Mouse (Mus musculus): ENCODE data around the gene Igf2r. TPM values are rescaled to one million over a fixed set of nuclear protein-coding genes. Genes with fewer than 3 reads are reported as not detected.

The Igf2r gene
- polyA plus RNA-seq, 1 experiment: 27.5 TPM

GRCm38 (mm10) chr17:12741218-12741968 is 28.1 kb downstream of the Igf2r start:
- peak overlapping the region; percentile 87 for H3K4me3 ChIP-seq (replicated peaks; ENCODE audit: extremely low read depth, low read depth, low read length)
- peak; percentile 69 for DNase-seq
- 47% methylated on average over 40 of the region's 45 CpGs for WGBS
- H3K4me1 ChIP-seq (ENCODE audit: control insufficient read depth, insufficient read depth, low read length): peaks cover 19% of the 10 kb centered on the region
- TF ChIP-seq CTCF (IDR thresholded peaks at IDR 0.05; ENCODE audit: insufficient read depth, low read length): 0 out of 2 replicates have a peak, but pooled peaks have one; percentile 9
- peak; percentile 96; the same call in 1 of the 2 replicates for TF ChIP-seq POLR2A (IDR thresholded peaks at IDR 0.05; ENCODE audit: borderline replicate concordance, extremely low read depth, low read depth, low read length)

- H3K4me1 ChIP-seq (ENCODE audit: control insufficient read depth, insufficient read depth, low read length): peaks cover 19% of the 10 kb centered on the region
- WGBS: 49% methylated on average over 2 of the region's 2 CpGs
- H3K4me3 ChIP-seq (replicated peaks; ENCODE audit: extremely low read depth, low read depth, low read length): no peak overlapping the region
- TF ChIP-seq CTCF (IDR thresholded peaks at IDR 0.05; ENCODE audit: insufficient read depth, low read length) (no peak), POLR2A (IDR thresholded peaks at IDR 0.05; ENCODE audit: borderline replicate concordance, extremely low read depth, low read depth, low read length) (no peak)
- DNase-seq: no peak
Measured at GRCm38 (mm10) chr17:12740317-12740716, 29.1 kb downstream of the Igf2r start.

GRCm38 (mm10) chr17:12739516-12739915 is 29.9 kb downstream of the Igf2r start:
- 44% methylated on average over 4 of the region's 4 CpGs for WGBS
- DNase-seq: no peak
- no peak for TF ChIP-seq CTCF (IDR thresholded peaks at IDR 0.05; ENCODE audit: insufficient read depth, low read length)
- TF ChIP-seq POLR2A (IDR thresholded peaks at IDR 0.05; ENCODE audit: borderline replicate concordance, extremely low read depth, low read depth, low read length): no peak
- peaks cover 16% of the 10 kb centered on the region for H3K4me1 ChIP-seq (ENCODE audit: control insufficient read depth, insufficient read depth, low read length)
- H3K4me3 ChIP-seq (replicated peaks; ENCODE audit: extremely low read depth, low read depth, low read length): no peak overlapping the region

- 28% methylated on average over 1 of the region's 1 CpGs for WGBS
- TF ChIP-seq CTCF (IDR thresholded peaks at IDR 0.05; ENCODE audit: insufficient read depth, low read length): no peak
- no peak for TF ChIP-seq POLR2A (IDR thresholded peaks at IDR 0.05; ENCODE audit: borderline replicate concordance, extremely low read depth, low read depth, low read length)
- Histone ChIP-seq H3K4me3 (replicated peaks; ENCODE audit: extremely low read depth, low read depth, low read length) (no peak overlapping the region), H3K4me1 (ENCODE audit: control insufficient read depth, insufficient read depth, low read length) (peaks cover 8% of the 10 kb centered on the region)
- no peak for DNase-seq
Measured at GRCm38 (mm10) chr17:12737934-12738333, 31.5 kb downstream of the Igf2r start.

GRCm38 (mm10) chr17:12734205-12734857 is 35.1 kb downstream of the Igf2r start:
- Histone ChIP-seq H3K4me3 (replicated peaks; ENCODE audit: extremely low read depth, low read depth, low read length) (no peak overlapping the region), H3K4me1 (ENCODE audit: control insufficient read depth, insufficient read depth, low read length) (0 out of 2 replicates have a peak, but pooled peaks cover 4% of the 10 kb centered on the region)
- TF ChIP-seq POLR2A (IDR thresholded peaks at IDR 0.05; ENCODE audit: borderline replicate concordance, extremely low read depth, low read depth, low read length) (no peak), CTCF (IDR thresholded peaks at IDR 0.05; ENCODE audit: insufficient read depth, low read length) (no peak)
- no peak for DNase-seq
- WGBS: 31% methylated on average over 12 of the region's 12 CpGs

- H3K4me3 ChIP-seq (replicated peaks; ENCODE audit: extremely low read depth, low read depth, low read length): no peak overlapping the region
- TF ChIP-seq CTCF (IDR thresholded peaks at IDR 0.05; ENCODE audit: insufficient read depth, low read length): no peak
- no peak for TF ChIP-seq POLR2A (IDR thresholded peaks at IDR 0.05; ENCODE audit: borderline replicate concordance, extremely low read depth, low read depth, low read length)
- H3K4me1 ChIP-seq (ENCODE audit: control insufficient read depth, insufficient read depth, low read length): 0 out of 2 replicates have a peak, but pooled peaks cover 4% of the 10 kb centered on the region
- 77% methylated on average over 6 of the region's 6 CpGs for WGBS
- no peak for DNase-seq
Measured at GRCm38 (mm10) chr17:12733128-12733527, 36.3 kb downstream of the Igf2r start.

- no peak for TF ChIP-seq POLR2A (IDR thresholded peaks at IDR 0.05; ENCODE audit: borderline replicate concordance, extremely low read depth, low read depth, low read length)
- TF ChIP-seq CTCF (IDR thresholded peaks at IDR 0.05; ENCODE audit: insufficient read depth, low read length): no peak
- DNase-seq: no peak
- 37% methylated on average over 1 of the region's 1 CpGs for WGBS
- H3K4me3 ChIP-seq (replicated peaks; ENCODE audit: extremely low read depth, low read depth, low read length): no peak overlapping the region
- peaks cover 23% of the 10 kb centered on the region for H3K4me1 ChIP-seq (ENCODE audit: control insufficient read depth, insufficient read depth, low read length)
Measured at GRCm38 (mm10) chr17:12728536-12728935, 40.9 kb downstream of the Igf2r start.

GRCm38 (mm10) chr17:12727748-12728147 is 41.7 kb downstream of the Igf2r start:
- 78% methylated on average over 3 of the region's 3 CpGs for WGBS

GRCm38 (mm10) chr17:12725871-12726270 is 43.6 kb downstream of the Igf2r start:
- TF ChIP-seq CTCF (IDR thresholded peaks at IDR 0.05; ENCODE audit: insufficient read depth, low read length) (no peak), POLR2A (IDR thresholded peaks at IDR 0.05; ENCODE audit: borderline replicate concordance, extremely low read depth, low read depth, low read length) (no peak)
- Histone ChIP-seq H3K4me1 (ENCODE audit: control insufficient read depth, insufficient read depth, low read length) (peaks cover 28% of the 10 kb centered on the region), H3K4me3 (replicated peaks; ENCODE audit: extremely low read depth, low read depth, low read length) (no peak overlapping the region)
- WGBS: 9% methylated on average over 4 of the region's 4 CpGs
- no peak for DNase-seq

More at GRCm38 (mm10) chr17:12727748-12728147, 41.7 kb downstream of the Igf2r start:
- Histone ChIP-seq H3K4me3 (replicated peaks; ENCODE audit: extremely low read depth, low read depth, low read length) (no peak overlapping the region), H3K4me1 (ENCODE audit: control insufficient read depth, insufficient read depth, low read length) (peaks cover 24% of the 10 kb centered on the region)
- no peak for DNase-seq
- TF ChIP-seq POLR2A (IDR thresholded peaks at IDR 0.05; ENCODE audit: borderline replicate concordance, extremely low read depth, low read depth, low read length) (no peak), CTCF (IDR thresholded peaks at IDR 0.05; ENCODE audit: insufficient read depth, low read length) (no peak)
